Mouse (Mus musculus) embryonic facial prominence, embryonic 11.5 days (tissue): ENCODE results near the gene Tldc1. TPM values are rescaled to one million over a fixed set of nuclear protein-coding genes. Genes with fewer than 3 reads are reported as not detected.

Source experiments
- ATAC-seq: fragments of 200-750 bp; cut with Nextera tagmentation; replicated peaks from 2 replicates; pipeline ENCODE4 v1.8.0; 2017; ENCODE audit warnings: low read depth; ENCODE audit not compliant: insufficient number of reproducible peaks, low FRiP score, low TSS enrichment
- DNase-seq: peaks from one replicate; pipeline ENCODE4 v3.0.0-alpha.2; 2015; ENCODE audit warnings: low spot score
- H3K27ac ChIP-seq: fragments of 300-500 bp; sonication (generic); replicated peaks from 2 replicates; pipeline ENCODE4 v1.5.1; 2014; ENCODE audit warnings: mild to moderate bottlenecking, low read depth, low read length, control low read depth
- H3K27me3 ChIP-seq: fragments of 300-500 bp; sonication (generic); 2 replicates; pipeline ENCODE4 v1.6.1; 2014; ENCODE audit warnings: mild to moderate bottlenecking, low read length, moderate library complexity, mixed read lengths; ENCODE audit not compliant: control insufficient read depth, insufficient read depth
- H3K36me3 ChIP-seq: fragments of 300-500 bp; sonication (generic); replicated peaks from 2 replicates; pipeline ENCODE4 v1.6.1; 2014; ENCODE audit warnings: low read depth, mild to moderate bottlenecking, low read length, moderate library complexity, mixed read lengths; ENCODE audit not compliant: control insufficient read depth, insufficient read depth
- H3K4me1 ChIP-seq: fragments of 300-500 bp; sonication (generic); 2 replicates; pipeline ENCODE4 v1.6.1; 2014; ENCODE audit warnings: low read length, mixed read lengths; ENCODE audit not compliant: control insufficient read depth, insufficient read depth
- H3K4me2 ChIP-seq: fragments of 300-500 bp; sonication (generic); 2 replicates; pipeline ENCODE4 v1.6.1; 2014; ENCODE audit warnings: low read depth, mild to moderate bottlenecking, control low read depth, low read length, moderate library complexity
- H3K4me3 ChIP-seq: fragments of 300-500 bp; sonication (generic); 2 replicates; pipeline ENCODE4 v1.5.1; 2014; ENCODE audit warnings: low read depth, low read length, control low read depth
- H3K9ac ChIP-seq: fragments of 300-500 bp; sonication (generic); replicated peaks from 2 replicates; pipeline ENCODE4 v1.6.1; 2014; ENCODE audit warnings: mild to moderate bottlenecking, control low read depth, low read length
- H3K9me3 ChIP-seq: fragments of 300-500 bp; sonication (generic); replicated peaks from 2 replicates; pipeline ENCODE4 v1.6.1; 2016; ENCODE audit warnings: mild to moderate bottlenecking, low read length, inconsistent platforms, mixed read lengths; ENCODE audit not compliant: control insufficient read depth
- WGBS: fragments of 180-500 bp; shearing (Covaris S2); extraction: QIAGEN DNeasy Blood & Tissue Kit; methylation state at CpG from one replicate; pipeline ENCODE4 v1.1.7; 2014; 5-methylcytosine and 5-hydroxymethylcytosine counted together
- polyA plus RNA-seq: library from polyadenylated mRNA; unstranded; fragments of >200 nt; fragmentation: Nextera tagmentation; extraction: Ambion mirVana; gene quantifications from 2 replicates; pipeline ENCODE4 v1.2.1, GENCODE M21; 2014

Tldc1 gene
- polyA plus RNA-seq, 1 experiment from 2014 or later: 6.5 TPM

- Histone ChIP-seq H3K9ac (no peak overlapping the region), H3K9me3 (no peaks in the 10 kb centered on the region), H3K27ac (no peak overlapping the region), H3K36me3 (no peaks in the 10 kb centered on the region), H3K4me1 (no peaks in the 10 kb centered on the region), H3K4me2 (no peak overlapping the region), H3K4me3 (no peak overlapping the region), H3K27me3 (no peaks in the 10 kb centered on the region)
- 77% methylated on average over 3 of the region's 3 CpGs for WGBS
- ATAC-seq (no peak), DNase-seq (no peak)
These were observed 8.7 kb upstream of the Tldc1 start for GRCm38 (mm10) chr8:119786871-119787270.

- no peaks in the 10 kb centered on the region for H3K9me3 ChIP-seq
- no peaks in the 10 kb centered on the region for H3K36me3 ChIP-seq
- H3K9ac ChIP-seq: no peak overlapping the region
- no peak overlapping the region for H3K4me2 ChIP-seq
- ATAC-seq (peak; percentile 53), DNase-seq (no peak)
- WGBS: 48% methylated on average over 18 of the region's 18 CpGs
- H3K4me1 ChIP-seq: no peaks in the 10 kb centered on the region
- no peak overlapping the region for H3K27ac ChIP-seq
- no peaks in the 10 kb centered on the region for H3K27me3 ChIP-seq
- H3K4me3 ChIP-seq: no peak overlapping the region
These were observed 7.7 kb upstream of the Tldc1 start for GRCm38 (mm10) chr8:119785764-119786405.

GRCm38 (mm10) chr8:119784676-119785075 lies 6.5 kb upstream of the Tldc1 start:
- Histone ChIP-seq H3K9ac (no peak overlapping the region), H3K9me3 (no peaks in the 10 kb centered on the region), H3K36me3 (no peaks in the 10 kb centered on the region), H3K4me2 (no peak overlapping the region), H3K4me1 (no peaks in the 10 kb centered on the region), H3K27ac (no peak overlapping the region), H3K4me3 (no peak overlapping the region), H3K27me3 (no peaks in the 10 kb centered on the region)
- WGBS: 65% methylated on average over 7 of the region's 7 CpGs
- DNase-seq (no peak), ATAC-seq (no peak)

- ATAC-seq: no peak
- Histone ChIP-seq H3K4me3 (no peak overlapping the region), H3K9ac (no peak overlapping the region), H3K4me1 (no peaks in the 10 kb centered on the region), H3K36me3 (no peaks in the 10 kb centered on the region), H3K27ac (no peak overlapping the region), H3K4me2 (no peak overlapping the region), H3K9me3 (no peaks in the 10 kb centered on the region), H3K27me3 (no peaks in the 10 kb centered on the region)
- WGBS: 55% methylated on average over 9 of the region's 9 CpGs
- no peak for DNase-seq
These were observed 5.9 kb upstream of the Tldc1 start for GRCm38 (mm10) chr8:119784141-119784574.

GRCm38 (mm10) chr8:119783579-119783978 lies 5.4 kb upstream of the Tldc1 start:
- 82% methylated on average over 6 of the region's 6 CpGs for WGBS
- ATAC-seq (no peak), DNase-seq (no peak)
- Histone ChIP-seq H3K4me1 (no peaks in the 10 kb centered on the region), H3K4me3 (no peak overlapping the region), H3K27ac (no peak overlapping the region), H3K4me2 (no peak overlapping the region), H3K9me3 (no peaks in the 10 kb centered on the region), H3K9ac (no peak overlapping the region), H3K27me3 (no peaks in the 10 kb centered on the region), H3K36me3 (no peaks in the 10 kb centered on the region)

GRCm38 (mm10) chr8:119782715-119783114 lies 4.5 kb upstream of the Tldc1 start:
- Histone ChIP-seq H3K27ac (no peak overlapping the region), H3K9ac (no peak overlapping the region), H3K27me3 (no peaks in the 10 kb centered on the region), H3K36me3 (no peaks in the 10 kb centered on the region), H3K4me3 (no peak overlapping the region), H3K9me3 (no peaks in the 10 kb centered on the region), H3K4me1 (no peaks in the 10 kb centered on the region), H3K4me2 (no peak overlapping the region)
- DNase-seq (peak; percentile 85), ATAC-seq (no peak)
- 6% methylated on average over 5 of the region's 5 CpGs for WGBS

- Histone ChIP-seq H3K9ac (no peak overlapping the region), H3K4me1 (peaks cover 3% of the 10 kb centered on the region; the same call in 1 of the 2 replicates), H3K36me3 (no peaks in the 10 kb centered on the region), H3K4me3 (no peak overlapping the region), H3K9me3 (no peaks in the 10 kb centered on the region), H3K27me3 (no peaks in the 10 kb centered on the region), H3K27ac (no peak overlapping the region), H3K4me2 (no peak overlapping the region)
- WGBS: 71% methylated on average over 4 of the region's 4 CpGs
- no peak for ATAC-seq
- no peak for DNase-seq
These were observed 3.0 kb upstream of the Tldc1 start for GRCm38 (mm10) chr8:119781086-119781840.

- no peak for ATAC-seq
- Histone ChIP-seq H3K9me3 (no peaks in the 10 kb centered on the region), H3K27ac (no peak overlapping the region), H3K4me2 (no peak overlapping the region), H3K4me1 (peaks cover 3% of the 10 kb centered on the region; the same call in 1 of the 2 replicates), H3K9ac (no peak overlapping the region), H3K4me3 (no peak overlapping the region), H3K27me3 (no peaks in the 10 kb centered on the region), H3K36me3 (no peaks in the 10 kb centered on the region)
- WGBS: 74% methylated on average over 9 of the region's 9 CpGs
- DNase-seq: no peak
These were observed 2.3 kb upstream of the Tldc1 start for GRCm38 (mm10) chr8:119780402-119781049.
